ENCODE assay signal across 10 mouse cellular contexts in genomic region chr4:136893691-136894543, GRCm38 (mm10). TPM values are rescaled to one million over a fixed set of nuclear protein-coding genes. Genes with fewer than 3 reads are reported as not detected.
DNase-seq lines count a peak whose midpoint lies in the region; ATAC-seq and TF ChIP-seq lines count a peak whose summit lies in the region.
"Had no signal": no experiment of that assay in that cellular context is flagged by ENCODE, and none has a peak within 500 bp of the region (broad histone marks: within the 10 kb centered on the region; RNA-seq: fewer than 3 reads in every experiment).

No protein-coding gene starts in this region.

- no peak overlapping the region for H3K27ac ChIP-seq in lung, postnatal 0 days (ENCODE audit: low read length)
- no peak overlapping the region for H3K27ac ChIP-seq in forebrain, embryonic 12.5 days
- H3K27ac ChIP-seq in midbrain, embryonic 16.5 days (ENCODE audit: low read length), result no peak overlapping the region
- H3K27ac ChIP-seq: embryonic facial prominence, embryonic 13.5 days; lung, embryonic 15.5 days had no signal

- H3K9ac ChIP-seq in lung, postnatal 0 days (replicated peaks; ENCODE audit: low read depth), result no peak overlapping the region
- no peak overlapping the region for H3K9ac ChIP-seq in forebrain, embryonic 12.5 days
- H3K9ac ChIP-seq in midbrain, embryonic 16.5 days (ENCODE audit: low read depth, low read length), result peak overlapping the region; percentile 7; the same call in 1 of the 2 replicates
- H3K9ac ChIP-seq: embryonic facial prominence, embryonic 13.5 days; lung, embryonic 15.5 days had no signal

- no peak overlapping the region for H3K4me2 ChIP-seq in lung, postnatal 0 days (replicated peaks; ENCODE audit: low read depth, low read length)
- H3K4me2 ChIP-seq in forebrain, embryonic 12.5 days, result no peak overlapping the region
- no peak overlapping the region for H3K4me2 ChIP-seq in midbrain, embryonic 16.5 days (ENCODE audit: low read length)
- H3K4me2 ChIP-seq: embryonic facial prominence, embryonic 13.5 days; lung, embryonic 15.5 days had no signal

- peak; percentile 52 for DNase-seq in lung, postnatal 0 days (ENCODE audit: low spot score)
- no peak for DNase-seq in lung, postnatal 36 days
- DNase-seq in kidney, postnatal 10 days, result peak; percentile 58

- ATAC-seq in lung, postnatal 0 days, result peak; percentile 48
- peak; percentile 68; the same call in 1 of the 2 replicates for ATAC-seq in cerebellum, adult (ENCODE audit: insufficient number of reproducible peaks, low FRiP score, low TSS enrichment)
- ATAC-seq in forebrain, embryonic 12.5 days (ENCODE audit: low FRiP score), result peak; percentile 77; the same call in 1 of the 2 replicates
- ATAC-seq in midbrain, embryonic 16.5 days, result peak; percentile 88
- no peak for ATAC-seq in monocyte, adult 5-6 weeks (replicated peaks; ENCODE audit: insufficient number of reproducible peaks, low FRiP score, low TSS enrichment, poor library complexity, severe bottlenecking)
- no peak for ATAC-seq in erythroid progenitor cell, adult 5-6 weeks (replicated peaks; ENCODE audit: low FRiP score, poor library complexity, severe bottlenecking)

- H3K9me3 ChIP-seq in lung, postnatal 0 days (ENCODE audit: low read length), result no peaks in the 10 kb centered on the region
- H3K9me3 ChIP-seq in forebrain, embryonic 12.5 days, result no peaks in the 10 kb centered on the region
- H3K9me3 ChIP-seq in midbrain, embryonic 16.5 days (replicated peaks; ENCODE audit: control insufficient read depth, low read length, poor library complexity, severe bottlenecking), result no peaks in the 10 kb centered on the region
- H3K9me3 ChIP-seq: embryonic facial prominence, embryonic 13.5 days; lung, embryonic 15.5 days had no signal

- 3% methylated on average over 9 of the region's 9 CpGs for WGBS in lung, postnatal 0 days
- 8% methylated on average over 9 of the region's 9 CpGs for WGBS in forebrain, embryonic 12.5 days
- 2% methylated on average over 9 of the region's 9 CpGs for WGBS in midbrain, embryonic 16.5 days

- H3K4me1 ChIP-seq in lung, postnatal 0 days (ENCODE audit: insufficient read depth, low read depth, low read length), result no peaks in the 10 kb centered on the region
- peaks cover 12% of the 10 kb centered on the region for H3K4me1 ChIP-seq in forebrain, embryonic 12.5 days
- peaks cover 6% of the 10 kb centered on the region; the same call in 1 of the 2 replicates for H3K4me1 ChIP-seq in midbrain, embryonic 16.5 days (ENCODE audit: control insufficient read depth, insufficient read depth, low read length)
- H3K4me1 ChIP-seq: lung, embryonic 15.5 days had no signal

- no peaks in the 10 kb centered on the region for H3K36me3 ChIP-seq in lung, postnatal 0 days (ENCODE audit: insufficient read depth, low read length)
- H3K36me3 ChIP-seq in forebrain, embryonic 12.5 days (replicated peaks), result no peaks in the 10 kb centered on the region
- H3K36me3 ChIP-seq in midbrain, embryonic 16.5 days (ENCODE audit: control insufficient read depth, insufficient read depth, low read length), result no peaks in the 10 kb centered on the region
- H3K36me3 ChIP-seq: embryonic facial prominence, embryonic 13.5 days; lung, embryonic 15.5 days had no signal

- peak; percentile 72 for TF ChIP-seq CTCF in lung, postnatal 0 days (IDR thresholded peaks at IDR 0.05)

- 0 out of 2 replicates have a peak, but pooled peaks cover 5% of the 10 kb centered on the region for H3K27me3 ChIP-seq in lung, postnatal 0 days (replicated peaks; ENCODE audit: insufficient read depth, low read length)
- H3K27me3 ChIP-seq in forebrain, embryonic 12.5 days, result peaks cover 72% of the 10 kb centered on the region
- peaks cover 29% of the 10 kb centered on the region for H3K27me3 ChIP-seq in midbrain, embryonic 16.5 days (ENCODE audit: control insufficient read depth, insufficient read depth, low read depth, low read length)

- TF ChIP-seq EP300 in lung, postnatal 0 days (IDR thresholded peaks at IDR 0.05), result no peak

- no peak overlapping the region for H3K4me3 ChIP-seq in lung, postnatal 0 days (ENCODE audit: low read depth, low read length)
- H3K4me3 ChIP-seq in forebrain, embryonic 12.5 days (replicated peaks), result no peak overlapping the region
- no peak overlapping the region for H3K4me3 ChIP-seq in midbrain, embryonic 16.5 days (ENCODE audit: low read depth, low read length)
- H3K4me3 ChIP-seq: embryonic facial prominence, embryonic 13.5 days; lung, embryonic 15.5 days had no signal

RNA-seq across cellular contexts. Expression of gene C1qc, which starts 1.1 kb away (rescaled TPM):
- polyA plus RNA-seq in lung, postnatal 0 days (2015; fragmentation: Nextera tagmentation; extraction: Ambion mirVana), result 29.3 and 30.9 TPM in 2 replicates
- 9.5 and 10.2 TPM in 2 replicates for polyA plus RNA-seq in forebrain, embryonic 12.5 days (2016; fragmentation: Nextera tagmentation; extraction: Ambion mirVana)
- polyA plus RNA-seq in midbrain, embryonic 16.5 days (2015; fragmentation: Nextera tagmentation; extraction: Ambion mirVana), result 13.9 and 20.8 TPM in 2 replicates
- not detected in 3 replicates for total RNA-seq in monocyte, adult 5-6 weeks (2017)
- 66.2 and 68.5 TPM in 2 replicates for total RNA-seq in erythroid progenitor cell, adult 5-6 weeks (2015; ENCODE audit: low replicate concordance)
- 32.8 and 39.5 TPM in 2 replicates for total RNA-seq in erythroid progenitor cell, adult 5-6 weeks (2017; ENCODE audit: low replicate concordance)

RNA-seq across cellular contexts. Expression of gene C1qa, which starts 4.7 kb away (rescaled TPM):
- polyA plus RNA-seq in lung, postnatal 0 days (2015; fragmentation: Nextera tagmentation; extraction: Ambion mirVana), result 39.4 and 41.2 TPM in 2 replicates
- polyA plus RNA-seq in forebrain, embryonic 12.5 days (2016; fragmentation: Nextera tagmentation; extraction: Ambion mirVana), result 10.0 and 12.0 TPM in 2 replicates
- 22.9 and 26.3 TPM in 2 replicates for polyA plus RNA-seq in midbrain, embryonic 16.5 days (2015; fragmentation: Nextera tagmentation; extraction: Ambion mirVana)
- 0.32 TPM in 1 of 3 replicates, not detected in the others for total RNA-seq in monocyte, adult 5-6 weeks (2017)
- total RNA-seq in erythroid progenitor cell, adult 5-6 weeks (2015; ENCODE audit: low replicate concordance), result 69.2 and 74.6 TPM in 2 replicates
- total RNA-seq in erythroid progenitor cell, adult 5-6 weeks (2017; ENCODE audit: low replicate concordance), result 35.7 and 58.5 TPM in 2 replicates

RNA-seq across cellular contexts. Expression of gene C1qb, which starts 7.9 kb away (rescaled TPM):
- 46.6 and 55.1 TPM in 2 replicates for polyA plus RNA-seq in lung, postnatal 0 days (2015; fragmentation: Nextera tagmentation; extraction: Ambion mirVana)
- 16.0 and 18.8 TPM in 2 replicates for polyA plus RNA-seq in forebrain, embryonic 12.5 days (2016; fragmentation: Nextera tagmentation; extraction: Ambion mirVana)
- 29.3 and 40.8 TPM in 2 replicates for polyA plus RNA-seq in midbrain, embryonic 16.5 days (2015; fragmentation: Nextera tagmentation; extraction: Ambion mirVana)
- 0.87 TPM in 1 of 3 replicates, not detected in the others for total RNA-seq in monocyte, adult 5-6 weeks (2017)
- 156 and 168 TPM in 2 replicates for total RNA-seq in erythroid progenitor cell, adult 5-6 weeks (2015; ENCODE audit: low replicate concordance)
- total RNA-seq in erythroid progenitor cell, adult 5-6 weeks (2017; ENCODE audit: low replicate concordance), result 46.1 and 49.5 TPM in 2 replicates

RNA-seq across cellular contexts. Expression of gene Ephb2, which starts 58.1 kb away (rescaled TPM):
- polyA plus RNA-seq in lung, postnatal 0 days (2015; fragmentation: Nextera tagmentation; extraction: Ambion mirVana), result 0.63 and 0.74 TPM in 2 replicates
- 20.3 and 30.2 TPM in 2 replicates for polyA plus RNA-seq in forebrain, embryonic 12.5 days (2016; fragmentation: Nextera tagmentation; extraction: Ambion mirVana)
- 13.1 and 17.5 TPM in 2 replicates for polyA plus RNA-seq in midbrain, embryonic 16.5 days (2015; fragmentation: Nextera tagmentation; extraction: Ambion mirVana)
- total RNA-seq in monocyte, adult 5-6 weeks (2017), result 0.10 TPM in 1 of 3 replicates, not detected in the others
- not detected in 2 replicates for total RNA-seq in erythroid progenitor cell, adult 5-6 weeks (2015; ENCODE audit: low replicate concordance)
- total RNA-seq in erythroid progenitor cell, adult 5-6 weeks (2017; ENCODE audit: low replicate concordance), result not detected in 2 replicates

Comparison
In these comparisons a context has a peak if more than half of its experiments do, and no peak if none do; other contexts are left out.
1. ATAC-seq: peak in lung, postnatal 0 days (single experiment), cerebellum, adult (single experiment), forebrain, embryonic 12.5 days (single experiment) and midbrain, embryonic 16.5 days (single experiment); none in monocyte, adult 5-6 weeks (single experiment) and erythroid progenitor cell, adult 5-6 weeks (single experiment).